Mouse (Mus musculus) olfactory bulb, adult 2 months (tissue): ENCODE data around the gene Entpd1.

Experiments
- CTCF ChIP-seq: fragments of 200-500 bp; IDR thresholded peaks from 2 replicates; pipeline ENCODE4 v1.5.1; 2012; ENCODE audit warnings: low read depth, mild to moderate bottlenecking, low read length, moderate library complexity; ENCODE audit not compliant: insufficient read depth
- POLR2A ChIP-seq: fragments of 200-500 bp; IDR thresholded peaks from 2 replicates; pipeline ENCODE4 v1.6.1; 2012; ENCODE audit warnings: mild to moderate bottlenecking, low read depth, low read length, moderate library complexity; ENCODE audit not compliant: insufficient read depth

- TF ChIP-seq POLR2A: no peak
- no peak for TF ChIP-seq CTCF
Measured at GRCm38 (mm10) chr19:40733409-40733808, 121.2 kb downstream of the Entpd1 start.
